Mouse (Mus musculus) lung, embryonic 14.5 days (tissue): ENCODE measurements at regions not wholly inside any gene's neighbourhood (a gene's known extent, or its start where the extent isn't known, plus 50 kb on each side); places are given as distances from the start of the nearest gene placed in this dataset.

Source experiments
- ATAC-seq: fragments of 200-750 bp; cut with Nextera tagmentation; 2 replicates; pipeline ENCODE4 v1.8.0; 2017; ENCODE audit warnings: mild to moderate bottlenecking, moderate TSS enrichment, moderate library complexity; ENCODE audit not compliant: insufficient read depth
- DNase-seq: peaks from one replicate; pipeline ENCODE4 v3.0.0-alpha.2; 2015
- H3K27ac ChIP-seq: fragments of 300-500 bp; sonication (generic); 2 replicates; pipeline ENCODE4 v1.5.1; 2014; ENCODE audit warnings: low read depth, mild to moderate bottlenecking, moderate library complexity
- H3K27me3 ChIP-seq: fragments of 300-500 bp; sonication (generic); 2 replicates; pipeline ENCODE4 v1.6.1; 2014; ENCODE audit warnings: low read length, control low read depth; ENCODE audit not compliant: insufficient read depth
- H3K36me3 ChIP-seq: fragments of 300-500 bp; sonication (generic); 2 replicates; pipeline ENCODE4 v1.6.1; 2014; ENCODE audit warnings: control low read depth; ENCODE audit not compliant: insufficient read depth
- H3K4me1 ChIP-seq: fragments of 300-500 bp; sonication (generic); 2 replicates; pipeline ENCODE4 v1.6.1; 2014; ENCODE audit warnings: antibody characterized with exemption, control low read depth; ENCODE audit not compliant: insufficient read depth
- H3K4me2 ChIP-seq: fragments of 300-500 bp; sonication (generic); 2 replicates; pipeline ENCODE4 v1.6.1; 2014; ENCODE audit warnings: mild to moderate bottlenecking
- H3K4me3 ChIP-seq: fragments of 300-500 bp; sonication (generic); 2 replicates; pipeline ENCODE4 v1.5.1; 2014; ENCODE audit warnings: low read depth, low read length
- H3K9ac ChIP-seq: fragments of 300-500 bp; sonication (generic); 2 replicates; pipeline ENCODE4 v1.6.1; 2014
- H3K9me3 ChIP-seq: fragments of 300-500 bp; sonication (generic); 2 replicates; pipeline ENCODE4 v1.6.1; 2016; ENCODE audit warnings: low read depth, low read length, control low read depth
- CTCF ChIP-seq: IDR thresholded peaks from 2 replicates; pipeline ENCODE4 v1.5.1; 2016; ENCODE audit warnings: antibody characterized with exemption, low read depth
- WGBS: fragments of 180-500 bp; shearing (Covaris S2); extraction: QIAGEN DNeasy Blood & Tissue Kit; methylation state at CpG from one replicate; pipeline ENCODE4 v1.1.7; 2014; 5-methylcytosine and 5-hydroxymethylcytosine counted together

- Histone ChIP-seq H3K4me2 (no peak overlapping the region), H3K9me3 (no peaks in the 10 kb centered on the region), H3K27me3 (no peaks in the 10 kb centered on the region), H3K36me3 (no peaks in the 10 kb centered on the region), H3K27ac (no peak overlapping the region), H3K4me3 (no peak overlapping the region), H3K9ac (no peak overlapping the region), H3K4me1 (0 out of 2 replicates have a peak, but pooled peaks cover 4% of the 10 kb centered on the region)
- WGBS, result 77% methylated on average over 7 of the region's 7 CpGs
- no peak for DNase-seq
- no peak for ATAC-seq
- TF ChIP-seq CTCF, result no peak
These were observed 50.1 kb upstream of the Insyn1 start for GRCm38 (mm10) chr9:58438071-58438858.
